Mouse (Mus musculus): ENCODE results near the gene Map2k5. TPM values are rescaled to one million over a fixed set of nuclear protein-coding genes. Genes with fewer than 3 reads are reported as not detected.

Gene Map2k5
- polyA plus RNA-seq, 1 experiment from 2014 or later: 37.3 TPM

- no peak overlapping the region for H3K27ac ChIP-seq (ENCODE audit: low read depth)
- no peak for ATAC-seq (ENCODE audit: insufficient read depth)
- no peak overlapping the region for H3K4me3 ChIP-seq (ENCODE audit: low read depth, low read length)
- no peaks in the 10 kb centered on the region; the same call in 1 of the 2 replicates for H3K36me3 ChIP-seq (ENCODE audit: insufficient read depth)
- 65% methylated on average over 7 of the region's 7 CpGs for WGBS
- DNase-seq: no peak
- no peak overlapping the region for H3K4me2 ChIP-seq
- H3K27me3 ChIP-seq (ENCODE audit: insufficient read depth, low read length): no peaks in the 10 kb centered on the region
- H3K4me1 ChIP-seq (ENCODE audit: insufficient read depth): no peaks in the 10 kb centered on the region
- no peak for TF ChIP-seq CTCF (IDR thresholded peaks at IDR 0.05; ENCODE audit: low read depth)
- H3K9me3 ChIP-seq (ENCODE audit: low read depth, low read length): no peaks in the 10 kb centered on the region; the same call in 1 of the 2 replicates
- H3K9ac ChIP-seq: no peak overlapping the region
Observed at GRCm38 (mm10) chr9:63295551-63295958, 82.1 kb downstream of the Map2k5 start.

GRCm38 (mm10) chr9:63294846-63295245, 82.9 kb downstream of the Map2k5 start:
- Histone ChIP-seq H3K9me3 (ENCODE audit: low read depth, low read length) (no peaks in the 10 kb centered on the region), H3K4me3 (ENCODE audit: low read depth, low read length) (no peak overlapping the region), H3K27ac (ENCODE audit: low read depth) (no peak overlapping the region), H3K4me2 (no peak overlapping the region), H3K4me1 (ENCODE audit: insufficient read depth) (no peaks in the 10 kb centered on the region), H3K36me3 (ENCODE audit: insufficient read depth) (no peaks in the 10 kb centered on the region; the same call in 1 of the 2 replicates), H3K9ac (no peak overlapping the region), H3K27me3 (ENCODE audit: insufficient read depth, low read length) (no peaks in the 10 kb centered on the region)
- 69% methylated on average over 6 of the region's 6 CpGs for WGBS
- ATAC-seq (ENCODE audit: insufficient read depth): no peak
- no peak for DNase-seq
- no peak for TF ChIP-seq CTCF (IDR thresholded peaks at IDR 0.05; ENCODE audit: low read depth)

GRCm38 (mm10) chr9:63293781-63294480, 83.8 kb downstream of the Map2k5 start:
- DNase-seq: peak; percentile 12
- no peak for TF ChIP-seq CTCF (IDR thresholded peaks at IDR 0.05; ENCODE audit: low read depth)
- H3K27ac ChIP-seq (ENCODE audit: low read depth): no peak overlapping the region
- H3K27me3 ChIP-seq (ENCODE audit: insufficient read depth, low read length): no peaks in the 10 kb centered on the region
- no peak for ATAC-seq (ENCODE audit: insufficient read depth)
- no peaks in the 10 kb centered on the region for H3K4me1 ChIP-seq (ENCODE audit: insufficient read depth)
- no peak overlapping the region for H3K4me3 ChIP-seq (ENCODE audit: low read depth, low read length)
- 17% methylated on average over 13 of the region's 13 CpGs for WGBS
- H3K36me3 ChIP-seq (ENCODE audit: insufficient read depth): peaks cover 8% of the 10 kb centered on the region; the same call in 1 of the 2 replicates
- H3K9me3 ChIP-seq (ENCODE audit: low read depth, low read length): no peaks in the 10 kb centered on the region
- H3K9ac ChIP-seq: no peak overlapping the region
- H3K4me2 ChIP-seq: no peak overlapping the region

- Histone ChIP-seq H3K9ac (no peak overlapping the region), H3K4me3 (ENCODE audit: low read depth, low read length) (no peak overlapping the region), H3K27ac (ENCODE audit: low read depth) (no peak overlapping the region), H3K4me1 (ENCODE audit: insufficient read depth) (no peaks in the 10 kb centered on the region), H3K4me2 (no peak overlapping the region), H3K36me3 (ENCODE audit: insufficient read depth) (peaks cover 10% of the 10 kb centered on the region; the same call in 1 of the 2 replicates), H3K9me3 (ENCODE audit: low read depth, low read length) (no peaks in the 10 kb centered on the region), H3K27me3 (ENCODE audit: insufficient read depth, low read length) (no peaks in the 10 kb centered on the region)
- 77% methylated on average over 4 of the region's 4 CpGs for WGBS
- no peak for ATAC-seq (ENCODE audit: insufficient read depth)
- no peak for DNase-seq
- no peak for TF ChIP-seq CTCF (IDR thresholded peaks at IDR 0.05; ENCODE audit: low read depth)
Observed at GRCm38 (mm10) chr9:63288676-63289075, 89.0 kb downstream of the Map2k5 start.

- Histone ChIP-seq H3K9ac (no peak overlapping the region), H3K9me3 (ENCODE audit: low read depth, low read length) (no peaks in the 10 kb centered on the region), H3K36me3 (ENCODE audit: insufficient read depth) (peaks cover 6% of the 10 kb centered on the region; the same call in 1 of the 2 replicates), H3K4me2 (no peak overlapping the region), H3K4me1 (ENCODE audit: insufficient read depth) (no peaks in the 10 kb centered on the region), H3K27me3 (ENCODE audit: insufficient read depth, low read length) (no peaks in the 10 kb centered on the region), H3K27ac (ENCODE audit: low read depth) (no peak overlapping the region), H3K4me3 (ENCODE audit: low read depth, low read length) (no peak overlapping the region)
- ATAC-seq (ENCODE audit: insufficient read depth): no peak
- no peak for DNase-seq
- 86% methylated on average over 9 of the region's 9 CpGs for WGBS
- no peak for TF ChIP-seq CTCF (IDR thresholded peaks at IDR 0.05; ENCODE audit: low read depth)
Observed at GRCm38 (mm10) chr9:63284392-63284791, 93.3 kb downstream of the Map2k5 start.

GRCm38 (mm10) chr9:63281996-63282395, 95.7 kb downstream of the Map2k5 start:
- H3K4me2 ChIP-seq: no peak overlapping the region
- WGBS: 98% methylated on average over 7 of the region's 7 CpGs
- no peaks in the 10 kb centered on the region for H3K9me3 ChIP-seq (ENCODE audit: low read depth, low read length)
- H3K4me3 ChIP-seq (ENCODE audit: low read depth, low read length): no peak overlapping the region
- H3K9ac ChIP-seq: no peak overlapping the region
- H3K27me3 ChIP-seq (ENCODE audit: insufficient read depth, low read length): no peaks in the 10 kb centered on the region
- ATAC-seq (ENCODE audit: insufficient read depth) (no peak), DNase-seq (no peak)
- no peak overlapping the region for H3K27ac ChIP-seq (ENCODE audit: low read depth)
- H3K36me3 ChIP-seq (ENCODE audit: insufficient read depth): no peaks in the 10 kb centered on the region
- no peak for TF ChIP-seq CTCF (IDR thresholded peaks at IDR 0.05; ENCODE audit: low read depth)
- H3K4me1 ChIP-seq (ENCODE audit: insufficient read depth): no peaks in the 10 kb centered on the region

GRCm38 (mm10) chr9:63281086-63281485, 96.6 kb downstream of the Map2k5 start:
- H3K27ac ChIP-seq (ENCODE audit: low read depth): no peak overlapping the region
- WGBS: 76% methylated on average over 2 of the region's 2 CpGs
- no peaks in the 10 kb centered on the region for H3K9me3 ChIP-seq (ENCODE audit: low read depth, low read length)
- H3K27me3 ChIP-seq (ENCODE audit: insufficient read depth, low read length): no peaks in the 10 kb centered on the region
- no peaks in the 10 kb centered on the region for H3K4me1 ChIP-seq (ENCODE audit: insufficient read depth)
- H3K9ac ChIP-seq: no peak overlapping the region
- DNase-seq: no peak
- no peak overlapping the region for H3K4me2 ChIP-seq
- no peak for TF ChIP-seq CTCF (IDR thresholded peaks at IDR 0.05; ENCODE audit: low read depth)
- no peak overlapping the region for H3K4me3 ChIP-seq (ENCODE audit: low read depth, low read length)
- no peaks in the 10 kb centered on the region for H3K36me3 ChIP-seq (ENCODE audit: insufficient read depth)
- ATAC-seq (ENCODE audit: insufficient read depth): no peak
